Mouse (Mus musculus): ENCODE data around the gene Rnf43. TPM values are rescaled to one million over a fixed set of nuclear protein-coding genes. Genes with fewer than 3 reads are reported as not detected.

Gene Rnf43
- polyA plus RNA-seq, 1 experiment from 2014 or later = 4.2 TPM

GRCm38 (mm10) chr11:87772354-87772753 is 109.8 kb downstream of the Rnf43 start:
- Histone ChIP-seq H3K4me3 (no peak overlapping the region), H3K4me1 (no peaks in the 10 kb centered on the region; the same call in 1 of the 2 replicates), H3K27ac (no peak overlapping the region), H3K9ac (no peak overlapping the region), H3K4me2 (replicated peaks) (no peak overlapping the region), H3K27me3 (peaks cover 12% of the 10 kb centered on the region), H3K36me3 (no peaks in the 10 kb centered on the region), H3K9me3 (no peaks in the 10 kb centered on the region)
- WGBS = 88% methylated on average over 3 of the region's 3 CpGs
- no peak for ATAC-seq (ENCODE audit: low FRiP score, low read depth)

- WGBS = 9% methylated on average over 32 of the region's 32 CpGs
- Histone ChIP-seq H3K36me3 (no peaks in the 10 kb centered on the region), H3K4me2 (replicated peaks) (peak overlapping the region; percentile 78), H3K9me3 (no peaks in the 10 kb centered on the region), H3K4me1 (peaks cover 18% of the 10 kb centered on the region), H3K4me3 (peak overlapping the region; percentile 46), H3K9ac (peak overlapping the region; percentile 74), H3K27me3 (no peaks in the 10 kb centered on the region), H3K27ac (no peak overlapping the region)
- ATAC-seq (ENCODE audit: low FRiP score, low read depth) = peak; percentile 93
Observed at GRCm38 (mm10) chr11:87778100-87778765, 115.7 kb downstream of the Rnf43 start.

- Histone ChIP-seq H3K4me3 (peak overlapping the region; percentile 46), H3K9ac (peak overlapping the region; percentile 74; the same call in 1 of the 2 replicates), H3K27me3 (no peaks in the 10 kb centered on the region), H3K9me3 (no peaks in the 10 kb centered on the region), H3K4me2 (replicated peaks) (peak overlapping the region; percentile 78), H3K27ac (no peak overlapping the region), H3K36me3 (no peaks in the 10 kb centered on the region), H3K4me1 (peaks cover 18% of the 10 kb centered on the region)
- ATAC-seq (ENCODE audit: low FRiP score, low read depth) = no peak
- WGBS = 35% methylated on average over 12 of the region's 12 CpGs
Observed at GRCm38 (mm10) chr11:87778915-87779314, 116.4 kb downstream of the Rnf43 start.

GRCm38 (mm10) chr11:87779392-87779791 is 116.9 kb downstream of the Rnf43 start:
- Histone ChIP-seq H3K27ac (no peak overlapping the region), H3K4me2 (replicated peaks) (no peak overlapping the region), H3K4me1 (peaks cover 18% of the 10 kb centered on the region), H3K27me3 (no peaks in the 10 kb centered on the region), H3K4me3 (no peak overlapping the region), H3K36me3 (no peaks in the 10 kb centered on the region), H3K9ac (no peak overlapping the region), H3K9me3 (no peaks in the 10 kb centered on the region)
- WGBS = 79% methylated on average over 4 of the region's 4 CpGs
- ATAC-seq (ENCODE audit: low FRiP score, low read depth) = no peak

- no peak overlapping the region for H3K27ac ChIP-seq
Observed at GRCm38 (mm10) chr11:87780130-87780529, 117.6 kb downstream of the Rnf43 start.

More at GRCm38 (mm10) chr11:87780130-87780529, 117.6 kb downstream of the Rnf43 start:
- Histone ChIP-seq H3K36me3 (no peaks in the 10 kb centered on the region), H3K27me3 (no peaks in the 10 kb centered on the region), H3K9me3 (no peaks in the 10 kb centered on the region), H3K4me2 (replicated peaks) (no peak overlapping the region), H3K4me3 (no peak overlapping the region), H3K9ac (no peak overlapping the region), H3K4me1 (peaks cover 18% of the 10 kb centered on the region)
- no peak for ATAC-seq (ENCODE audit: low FRiP score, low read depth)
- 84% methylated on average over 8 of the region's 8 CpGs for WGBS

MicroRNA genes within 50 kb of the gene (microRNA counts, 519-probe panel; counts per million panel counts)
- microRNA mmu-miR-142-3p = 3,734 counts per million, percentile 70 among the panel's probes with 10 or more counts
- 3,773 counts per million, percentile 71 among the panel's probes with 10 or more counts for microRNA mmu-miR-142-5p

Small RNA genes lying within 50 kb of the gene (microRNA-seq; reads per million reads assigned to microRNA genes)
- gene Mir142 (not detected), gene Mir142b (not detected)

Other genes starting within 250 kb of the Rnf43 start
- not detected in 2 replicates for gene Gm11492, start 96.1 kb upstream of the Rnf43 start, polyA plus RNA-seq (2015; fragmentation: Nextera tagmentation; extraction: Ambion mirVana)
- gene Sept4, start 93.8 kb upstream of the Rnf43 start, polyA plus RNA-seq (2015; fragmentation: Nextera tagmentation; extraction: Ambion mirVana) = 21.2 and 23.3 TPM in 2 replicates
- gene Mtmr4, start 70.6 kb upstream of the Rnf43 start, polyA plus RNA-seq (2015; fragmentation: Nextera tagmentation; extraction: Ambion mirVana) = 31.1 and 38.9 TPM in 2 replicates
- 0.29 and 0.42 TPM in 2 replicates for gene Hsf5, start 45.6 kb upstream of the Rnf43 start, polyA plus RNA-seq (2015; fragmentation: Nextera tagmentation; extraction: Ambion mirVana)
- gene Supt4a, start 74.8 kb downstream of the Rnf43 start, polyA plus RNA-seq (2015; fragmentation: Nextera tagmentation; extraction: Ambion mirVana) = 159 and 167 TPM in 2 replicates
- gene Tspoap1, start 97.8 kb downstream of the Rnf43 start, polyA plus RNA-seq (2015; fragmentation: Nextera tagmentation; extraction: Ambion mirVana) = 2.3 and 2.7 TPM in 2 replicates
- 1.0 and 2.1 TPM in 2 replicates for gene Mpo, start 130.9 kb downstream of the Rnf43 start, polyA plus RNA-seq (2015; fragmentation: Nextera tagmentation; extraction: Ambion mirVana)
- 0.06 TPM in 2 replicates for gene Lpo, start 165.6 kb downstream of the Rnf43 start, polyA plus RNA-seq (2015; fragmentation: Nextera tagmentation; extraction: Ambion mirVana)
- 19.2 and 21.3 TPM in 2 replicates for gene Mks1, start 190.5 kb downstream of the Rnf43 start, polyA plus RNA-seq (2015; fragmentation: Nextera tagmentation; extraction: Ambion mirVana)
- gene Epx, start 212.8 kb downstream of the Rnf43 start, polyA plus RNA-seq (2015; fragmentation: Nextera tagmentation; extraction: Ambion mirVana) = 0.67 and 0.89 TPM in 2 replicates
- gene Olfr462, start 229.5 kb downstream of the Rnf43 start, polyA plus RNA-seq (2015; fragmentation: Nextera tagmentation; extraction: Ambion mirVana) = not detected in 2 replicates
- gene Olfr463, start 234.7 kb downstream of the Rnf43 start, polyA plus RNA-seq (2015; fragmentation: Nextera tagmentation; extraction: Ambion mirVana) = not detected in 2 replicates

All from limb, embryonic 13.5 days (tissue).